ENCODE assay signal across 9 mouse cellular contexts in the genomic region with DNA sequence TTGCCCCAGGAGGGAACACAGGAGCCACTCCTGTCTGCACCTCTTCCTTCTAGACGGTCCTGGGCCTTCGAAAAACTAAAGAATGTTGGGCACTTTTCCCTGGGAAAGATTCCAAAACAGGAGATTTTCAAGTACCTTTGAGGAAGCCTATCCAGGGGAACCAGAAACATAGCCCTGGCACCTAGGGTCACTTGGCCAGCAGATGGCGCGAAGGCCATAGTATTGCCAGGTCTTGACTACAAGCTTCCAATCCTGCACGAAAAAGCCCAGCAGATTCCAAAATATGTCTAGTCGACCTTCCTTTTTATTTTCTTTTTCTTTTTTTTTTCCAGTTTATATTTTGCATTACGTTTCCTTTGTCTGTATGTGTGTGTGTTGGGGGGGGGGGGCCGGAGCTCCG. TPM values are rescaled to one million over a fixed set of nuclear protein-coding genes. Genes with fewer than 3 reads are reported as not detected.
DNase-seq lines count a peak whose midpoint lies in the region; ATAC-seq and TF ChIP-seq lines count a peak whose summit lies in the region.
"Had no signal": no experiment of that assay in that cellular context is flagged by ENCODE, and none has a peak within 500 bp of the region (broad histone marks: within the 10 kb centered on the region; RNA-seq: fewer than 3 reads in every experiment).

No protein-coding gene starts in this region.

- H3K9me3 ChIP-seq in stomach, postnatal 0 days (ENCODE audit: control insufficient read depth, low read length), result no peaks in the 10 kb centered on the region
- H3K9me3 ChIP-seq: neural tube, embryonic 13.5 days had no signal

- H3K4me3 ChIP-seq in stomach, postnatal 0 days (ENCODE audit: low read depth, low read length), result no peak overlapping the region
- H3K4me3 ChIP-seq: neural tube, embryonic 13.5 days had no signal

- H3K4me2 ChIP-seq in stomach, postnatal 0 days (replicated peaks; ENCODE audit: low read depth), result no peak overlapping the region
- H3K4me2 ChIP-seq: neural tube, embryonic 13.5 days had no signal

- 56% methylated on average over 9 of the region's 9 CpGs for WGBS in stomach, postnatal 0 days

- no peaks in the 10 kb centered on the region for H3K27me3 ChIP-seq in stomach, postnatal 0 days (ENCODE audit: control insufficient read depth, insufficient read depth, low read length)
- H3K27me3 ChIP-seq: neural tube, embryonic 13.5 days had no signal

- peak; percentile 70 for TF ChIP-seq CTCF in stomach, postnatal 0 days (IDR thresholded peaks at IDR 0.05; ENCODE audit: low read depth)

- TF ChIP-seq EP300 in stomach, postnatal 0 days (optimal IDR thresholded peaks at IDR 0.05), result no peak

- H3K4me1 ChIP-seq in stomach, postnatal 0 days (replicated peaks; ENCODE audit: control insufficient read depth, insufficient read depth), result no peaks in the 10 kb centered on the region

- ATAC-seq in stomach, postnatal 0 days (ENCODE audit: low FRiP score, low TSS enrichment), result no peak

- peak; percentile 48 to 60 for DNase-seq in adrenal gland, postnatal 36 days
- DNase-seq in adrenal gland, adult 8-10 months, result no peak
- DNase-seq in layer of hippocampus, adult 11-12 months (ENCODE audit: low spot score), result peak; percentile 45
- no peak for DNase-seq in layer of hippocampus, adult 9-10 months (ENCODE audit: low spot score)
- DNase-seq in Muller cell, postnatal 12 days (ENCODE audit: inconsistent ontology term), result peak; percentile 32
- peak; percentile 67 to 74 for DNase-seq in kidney, postnatal 25 days
- peak; percentile 59 for DNase-seq in stomach, postnatal 0 days (ENCODE audit: low spot score)
- no peak for DNase-seq in yolk sac, embryonic 10.5 days (ENCODE audit: low spot score)

- no peaks in the 10 kb centered on the region for H3K36me3 ChIP-seq in stomach, postnatal 0 days (ENCODE audit: control insufficient read depth, insufficient read depth, low read length)
- H3K36me3 ChIP-seq: neural tube, embryonic 13.5 days had no signal

- H3K27ac ChIP-seq in stomach, postnatal 0 days (replicated peaks), result no peak overlapping the region
- H3K27ac ChIP-seq: neural tube, embryonic 13.5 days had no signal

- H3K9ac ChIP-seq in stomach, postnatal 0 days (ENCODE audit: low read length), result no peak overlapping the region
- H3K9ac ChIP-seq: neural tube, embryonic 13.5 days had no signal

RNA-seq across cellular contexts. Expression of gene Ngp, which starts 5.8 kb away (rescaled TPM):
- total RNA-seq in adrenal gland, postnatal 36 days (2021), result not detected
- not detected for total RNA-seq in adrenal gland, adult 8-10 months (2022)
- 2.4 and 2.5 TPM in 2 replicates for polyA plus RNA-seq in stomach, postnatal 0 days (2015; fragmentation: Nextera tagmentation; extraction: Ambion mirVana)

RNA-seq across cellular contexts. Expression of gene Ptpn23, which starts 5.8 kb away (rescaled TPM):
- total RNA-seq in adrenal gland, postnatal 36 days (2021), result 10 to 100 TPM; 50.5 to 82.0 TPM
- total RNA-seq in adrenal gland, adult 8-10 months (2022), result 10 to 100 TPM; 64.0 to 83.9 (median 70.9) TPM
- polyA plus RNA-seq in stomach, postnatal 0 days (2015; fragmentation: Nextera tagmentation; extraction: Ambion mirVana), result 6.3 and 7.8 TPM in 2 replicates

Comparison
In these comparisons a context has a peak if more than half of its experiments do, and no peak if none do; other contexts are left out.
1. DNase-seq: peak in adrenal gland, postnatal 36 days (2 of 2), layer of hippocampus, adult 11-12 months (single experiment), Muller cell, postnatal 12 days (single experiment), kidney, postnatal 25 days (2 of 2) and stomach, postnatal 0 days (single experiment); none in adrenal gland, adult 8-10 months (single experiment), layer of hippocampus, adult 9-10 months (single experiment) and yolk sac, embryonic 10.5 days (single experiment).